Mouse (Mus musculus) heart, postnatal 4 days (tissue): ENCODE results near the gene Hc. TPM values are rescaled to one million over a fixed set of nuclear protein-coding genes. Genes with fewer than 3 reads are reported as not detected.

ENCODE experiments used
- DNase-seq: peaks from one replicate; pipeline ENCODE4 v3.0.0; 2021
- total RNA-seq, 2 experiments: library from RNA; stranded (reverse); gene quantifications; 2 replicates each; pipeline ENCODE4 v1.2.3; 2021

Gene Hc
- total RNA-seq, 2 experiments from 2014 or later, result 0.07 TPM; not detected in 1

DNA sequence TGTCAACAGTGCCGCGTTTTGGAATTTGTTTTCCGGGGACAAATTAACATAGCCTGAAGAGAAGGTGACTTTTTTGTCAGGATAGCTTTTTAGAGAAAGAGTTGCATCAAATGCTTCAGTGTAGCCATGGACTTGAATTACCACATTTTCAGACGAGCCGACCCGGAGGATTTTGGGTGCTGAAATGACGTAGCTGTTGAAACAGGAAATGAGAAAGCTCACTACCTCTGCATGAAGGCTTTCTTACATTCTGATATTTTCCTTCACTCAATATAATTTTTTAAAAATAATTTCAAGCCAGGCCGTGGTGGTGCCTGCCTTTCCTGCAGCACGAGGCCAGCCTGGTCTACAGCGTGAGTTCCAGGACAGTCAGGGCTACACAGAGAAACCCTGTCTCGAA, 4.0 kb downstream of the Hc start:
- no peak for DNase-seq

DNA sequence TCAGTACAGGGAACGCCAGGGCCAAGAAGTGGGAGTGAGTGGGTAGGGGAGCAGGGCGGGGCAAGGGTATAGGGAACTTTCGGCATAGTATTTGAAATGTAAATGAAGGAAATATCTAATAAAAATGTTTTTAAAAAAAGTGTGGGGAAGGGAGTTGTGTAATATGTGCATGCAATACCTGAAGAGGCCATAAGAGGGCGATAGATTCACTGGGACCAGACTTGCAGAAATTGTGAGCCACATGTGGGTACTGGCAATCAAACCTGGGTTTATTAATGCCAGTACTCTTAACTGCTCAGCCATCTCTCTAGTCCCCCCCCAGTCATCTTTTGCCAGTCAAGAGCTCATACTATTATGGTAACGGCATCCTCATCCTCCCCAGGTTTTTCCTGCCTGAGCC, 12.4 kb downstream of the Hc start:
- DNase-seq, result peak; percentile 12

DNA sequence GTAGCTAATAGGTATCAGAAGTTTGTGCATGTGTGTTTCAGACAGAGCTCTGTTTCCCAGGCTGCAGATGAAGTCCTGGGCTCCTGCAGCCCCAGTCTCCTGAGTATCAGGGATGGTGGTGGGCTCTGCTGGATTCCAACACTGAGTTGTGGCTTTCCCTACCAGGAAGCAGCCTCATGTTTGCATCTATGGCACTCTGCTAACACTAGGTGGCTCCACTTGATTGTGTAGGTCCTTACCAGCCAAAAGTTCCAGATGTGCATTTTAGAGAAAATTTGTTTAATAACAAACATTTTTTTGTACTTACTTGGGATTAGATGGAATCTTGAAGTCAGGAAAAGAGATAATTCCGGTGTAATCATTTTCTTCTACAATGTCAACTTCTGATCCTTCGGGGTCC, 16.3 kb downstream of the Hc start:
- DNase-seq, result peak; percentile 33

DNA sequence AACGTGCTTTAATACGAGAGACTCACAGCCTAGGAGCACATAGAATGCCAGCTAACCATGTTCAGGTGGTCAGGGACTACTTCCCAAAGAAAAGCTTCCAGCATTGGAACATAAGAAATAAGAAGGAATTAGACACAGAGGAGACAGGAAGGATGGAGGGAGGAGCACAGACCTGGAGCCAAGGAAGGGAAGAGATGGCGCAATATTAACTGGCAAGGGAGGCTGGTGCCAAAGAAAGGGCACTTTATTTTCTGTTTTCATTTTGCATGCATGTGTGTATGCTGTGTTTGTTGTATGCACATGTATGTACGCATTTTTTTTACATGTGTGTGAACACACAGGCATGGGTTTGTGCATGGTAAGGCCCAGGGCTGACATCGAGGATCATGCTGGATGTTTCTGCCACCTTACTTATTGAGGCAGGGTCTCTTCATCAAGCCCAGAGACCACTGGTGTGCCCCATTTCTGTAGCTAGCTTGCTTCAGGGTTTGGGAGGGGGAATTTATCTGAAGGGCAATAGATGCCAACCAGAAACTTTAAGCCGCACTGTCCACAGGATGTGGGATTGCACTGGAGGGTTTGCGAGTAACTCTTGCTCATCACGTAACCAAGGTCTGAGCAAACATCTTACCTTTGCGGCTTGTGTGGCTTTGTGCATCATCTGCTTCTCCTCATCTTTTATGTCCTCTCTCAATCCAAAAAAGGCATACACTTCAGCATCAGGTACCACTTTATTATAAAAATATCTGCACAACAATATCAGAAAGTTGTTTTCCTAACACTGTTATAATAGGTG, 22.5 kb downstream of the Hc start:
- no peak for DNase-seq

DNA sequence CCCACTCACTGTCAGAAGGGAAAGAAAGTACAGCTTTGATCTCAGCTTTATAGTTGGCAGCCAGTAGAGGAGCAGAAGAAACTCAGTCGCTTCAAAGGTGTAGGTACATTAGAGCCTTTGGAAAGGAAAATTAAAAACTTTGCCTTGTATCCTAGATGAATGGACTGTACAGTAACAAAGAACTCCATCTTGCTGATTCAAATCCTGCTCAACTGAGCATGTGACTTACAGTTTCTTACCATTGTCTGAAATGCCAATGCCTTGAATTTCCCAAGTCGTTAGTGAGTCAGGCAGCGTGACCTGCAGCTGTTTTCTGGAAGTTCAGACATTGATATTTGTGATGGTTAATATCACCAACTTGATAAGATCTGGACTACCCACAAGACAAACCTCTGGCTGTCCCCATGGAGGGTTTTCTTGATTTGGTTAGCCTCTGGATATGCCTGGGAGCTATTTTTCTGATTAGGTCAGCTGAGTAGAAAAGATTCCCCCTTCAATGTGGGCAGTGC, 36.5 kb downstream of the Hc start:
- no peak for DNase-seq

DNA sequence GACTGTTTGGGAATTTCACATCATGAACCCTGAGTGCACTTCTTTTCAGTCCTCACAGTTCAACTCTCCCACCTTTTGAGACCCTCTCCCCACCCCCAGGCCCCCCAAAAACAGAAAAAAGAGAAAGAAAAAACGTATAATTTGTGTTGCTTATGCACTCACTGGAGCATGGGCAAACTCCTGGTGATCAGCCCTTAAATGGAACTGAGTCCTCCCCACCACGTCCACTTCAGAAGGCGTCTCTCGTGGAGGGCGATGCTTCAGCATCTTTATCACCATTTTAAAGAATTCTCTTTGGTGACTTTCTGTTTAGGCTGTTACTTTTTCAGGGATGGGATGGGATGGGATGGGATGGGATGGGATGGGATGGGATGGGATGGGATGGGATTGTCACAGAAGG, 39.4 kb downstream of the Hc start:
- DNase-seq, result no peak

DNA sequence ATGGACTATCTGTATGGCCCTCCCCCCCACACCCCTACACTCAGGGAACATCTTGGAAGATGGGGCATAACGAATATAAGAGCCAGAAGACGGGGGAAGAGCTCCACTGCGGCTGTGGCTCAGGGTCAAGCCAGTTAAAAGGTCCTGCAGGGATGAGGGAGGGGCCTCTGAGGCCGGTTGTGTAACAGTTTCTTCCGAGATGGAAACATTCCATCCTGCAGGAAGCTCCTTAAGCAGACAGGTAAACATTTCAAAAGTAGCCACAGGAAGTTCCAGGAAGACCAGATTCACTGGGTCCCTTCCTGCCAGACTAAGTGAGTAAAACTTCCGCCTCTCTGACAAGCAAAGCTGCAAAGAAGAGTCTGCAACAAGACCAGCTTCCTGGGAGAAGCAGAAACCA, 45.4 kb downstream of the Hc start:
- no peak for DNase-seq

DNA sequence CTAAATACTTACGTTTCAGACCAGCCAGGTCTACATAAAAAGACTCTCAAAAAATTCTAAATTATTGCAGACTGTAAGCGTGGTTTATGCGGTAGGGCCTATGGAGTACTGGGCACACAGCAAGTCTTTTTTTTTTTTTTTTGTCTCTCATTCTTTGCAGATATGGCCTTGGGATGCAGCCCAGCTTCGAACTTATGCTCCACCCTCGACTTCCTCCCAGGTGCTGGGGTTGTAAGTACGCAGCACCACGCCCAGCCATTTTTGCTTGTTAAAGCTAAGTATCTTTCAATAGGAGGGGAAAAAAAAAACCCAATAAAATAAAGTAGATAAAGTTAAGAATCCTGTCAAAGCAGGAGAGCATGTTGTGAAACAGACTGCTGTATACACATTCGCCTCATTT, 49.6 kb downstream of the Hc start:
- no peak for DNase-seq

DNA sequence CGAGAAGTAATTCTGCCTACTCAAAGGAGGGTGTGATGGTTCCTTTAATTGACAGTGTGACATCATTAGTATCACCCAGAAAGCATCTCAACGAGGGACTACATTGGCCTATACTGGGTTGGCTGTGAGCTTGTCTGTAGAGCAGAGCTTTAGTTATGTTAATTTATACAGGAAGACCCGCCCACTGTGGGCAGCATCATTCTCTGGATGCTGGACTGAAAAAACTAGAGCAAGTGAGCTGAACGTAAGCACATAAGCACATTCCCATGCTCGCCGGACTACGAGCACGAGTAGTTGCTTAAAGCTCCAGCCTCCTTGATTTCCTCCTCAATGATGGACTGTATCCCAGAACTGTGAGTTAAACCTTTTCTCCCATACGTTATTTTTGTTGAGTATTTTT, 62.3 kb downstream of the Hc start:
- no peak for DNase-seq

DNA sequence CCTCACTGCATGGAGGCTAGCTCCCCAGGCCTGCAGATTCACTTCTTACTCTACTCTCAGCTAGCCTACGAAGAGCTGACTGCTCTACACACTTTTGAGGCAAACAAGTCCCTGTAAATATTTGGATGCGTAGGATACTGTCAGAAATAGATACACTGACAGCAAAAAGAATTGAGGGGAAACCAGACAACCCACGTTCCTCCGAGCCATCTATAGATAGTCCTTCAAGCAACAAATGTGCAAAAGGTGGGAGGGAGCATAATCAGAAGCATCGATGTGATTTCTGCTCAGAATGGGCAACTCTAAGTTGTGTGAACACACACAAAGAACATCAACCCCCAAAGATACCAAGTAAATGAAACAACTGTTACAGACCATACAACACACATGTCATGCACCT, 64.7 kb downstream of the Hc start:
- DNase-seq, result no peak

DNA sequence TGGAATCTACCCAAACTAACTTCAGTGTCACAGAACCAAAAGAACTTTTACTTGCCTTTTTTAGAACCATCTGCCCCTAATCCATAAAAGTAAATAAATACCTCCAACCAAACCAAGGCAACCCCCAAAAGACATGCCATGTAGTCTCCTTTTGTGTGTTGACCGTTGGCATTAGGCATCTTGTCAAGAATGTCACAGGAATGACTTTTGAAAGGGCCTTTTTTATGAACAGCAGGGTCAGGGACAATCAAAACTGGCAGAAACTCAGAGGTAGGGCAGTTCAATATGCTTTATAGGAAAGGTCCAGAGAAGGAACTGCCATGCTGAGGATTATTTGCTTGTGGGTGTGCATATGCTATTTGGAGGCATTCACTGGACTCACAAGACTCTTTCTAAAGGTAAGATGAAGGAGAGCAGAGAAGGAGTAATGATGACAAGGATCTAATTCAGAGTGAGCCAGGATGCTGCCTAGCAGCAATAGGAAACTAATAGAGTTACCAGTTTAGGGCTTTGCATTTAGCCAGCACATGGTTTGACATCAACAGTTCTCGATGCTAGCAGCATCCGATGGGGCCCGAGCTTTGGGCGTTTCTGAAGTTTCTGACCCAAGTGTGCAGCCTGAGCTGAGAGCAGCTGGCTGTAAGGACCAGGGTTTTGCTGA, 67.4 kb downstream of the Hc start:
- no peak for DNase-seq

DNA sequence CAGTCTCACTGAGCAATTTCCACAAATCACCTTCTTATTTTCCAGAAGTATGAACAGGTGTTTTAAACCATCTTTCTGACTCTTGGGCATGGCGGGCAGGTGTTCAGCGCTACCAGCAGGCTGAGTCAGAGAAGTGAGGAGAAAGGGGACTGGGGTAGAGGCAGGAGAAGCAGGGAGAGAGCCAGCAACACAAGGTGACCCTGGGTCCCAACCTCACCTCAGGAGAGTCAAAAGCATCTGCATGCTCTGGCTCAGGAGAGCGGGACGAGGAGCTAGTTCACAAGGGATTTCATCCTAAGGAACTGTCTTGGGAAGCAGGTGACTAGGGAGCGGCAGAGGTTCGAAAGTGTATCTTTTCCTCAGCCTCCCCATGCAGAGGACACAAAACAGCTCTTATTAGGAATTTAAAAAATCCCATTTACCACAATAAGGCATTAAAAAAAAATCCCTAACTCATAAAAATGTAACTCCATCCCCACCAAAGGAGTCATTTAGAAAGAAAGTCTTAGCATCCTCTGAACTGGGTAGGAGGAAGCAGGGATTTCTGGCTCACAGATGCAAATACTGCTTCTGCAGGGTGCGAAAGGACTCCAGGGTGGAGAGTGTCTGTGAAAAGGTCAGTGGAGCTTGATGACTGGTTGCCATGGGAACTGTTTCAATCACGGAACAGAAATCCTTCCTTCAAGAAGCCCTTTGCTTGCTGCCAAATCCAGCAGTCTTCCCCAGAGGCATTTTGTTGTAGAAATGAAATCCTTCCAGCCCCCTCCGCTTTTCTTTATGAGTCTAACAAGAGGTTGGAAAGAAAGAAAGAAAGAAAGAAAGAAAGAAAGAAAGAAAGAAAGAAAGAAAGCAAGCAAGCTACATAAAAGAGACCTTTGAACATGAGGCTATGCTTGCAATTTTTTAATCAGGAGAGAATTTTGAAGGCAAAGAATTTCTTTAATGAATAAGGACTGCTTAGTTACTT, 68.2 kb downstream of the Hc start:
- DNase-seq, result no peak

DNA sequence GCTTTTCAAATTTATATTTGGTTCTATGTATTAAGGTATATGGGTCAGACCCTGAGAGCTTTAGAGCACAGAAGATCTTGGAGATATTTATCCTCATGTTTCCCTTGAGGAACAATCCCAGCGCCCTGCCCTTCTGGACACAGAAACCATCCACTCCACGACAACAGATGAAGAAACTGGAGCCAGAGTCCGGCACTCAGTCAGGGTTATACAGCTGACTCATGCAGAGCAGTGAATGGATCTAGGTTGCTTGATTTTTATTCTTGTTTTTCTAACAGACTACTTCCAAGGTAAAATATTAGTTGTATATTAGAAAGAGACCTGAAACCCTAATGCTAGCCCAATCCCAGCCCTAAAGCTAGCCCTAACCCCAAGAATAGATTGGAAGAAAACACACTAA, 69.3 kb downstream of the Hc start:
- DNase-seq, result no peak

DNA sequence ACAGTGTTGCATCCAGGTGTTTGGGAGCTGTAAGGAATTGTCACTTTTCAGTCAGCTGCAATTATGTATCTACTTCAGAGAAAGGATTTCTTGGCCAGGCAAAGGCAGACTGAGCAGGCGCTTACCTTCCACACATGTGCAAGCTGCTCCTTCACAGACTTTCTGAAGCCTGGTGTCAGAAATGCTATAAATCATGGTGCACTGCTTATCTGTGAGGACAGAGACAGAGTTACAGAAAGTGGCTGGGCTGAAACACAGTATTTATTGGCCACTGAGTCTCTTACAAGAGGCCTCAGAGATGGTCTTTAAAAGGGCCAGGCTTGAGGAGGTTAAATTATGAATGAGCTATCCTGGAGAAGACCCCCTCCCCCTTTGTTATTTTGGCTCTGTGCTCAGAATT, 71.5 kb downstream of the Hc start:
- no peak for DNase-seq

DNA sequence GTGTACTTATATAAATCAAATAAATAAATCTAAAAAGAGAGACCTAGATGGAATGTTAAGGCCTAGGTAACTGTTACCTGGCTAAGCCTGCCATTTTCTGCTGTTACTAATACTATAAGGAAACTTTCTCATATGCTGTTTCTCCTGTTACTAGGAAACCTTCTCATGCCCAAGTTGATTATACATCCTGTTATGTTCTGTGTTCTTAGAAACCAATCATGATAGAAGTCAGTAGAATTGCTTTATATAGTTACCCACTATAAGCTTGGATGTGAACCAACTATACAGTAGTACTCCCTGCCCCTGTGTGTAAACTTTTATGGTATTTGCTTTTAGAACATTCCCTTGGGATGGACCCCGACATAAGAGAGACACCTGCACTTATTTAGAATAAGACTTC, 73.6 kb downstream of the Hc start:
- DNase-seq, result no peak

DNA sequence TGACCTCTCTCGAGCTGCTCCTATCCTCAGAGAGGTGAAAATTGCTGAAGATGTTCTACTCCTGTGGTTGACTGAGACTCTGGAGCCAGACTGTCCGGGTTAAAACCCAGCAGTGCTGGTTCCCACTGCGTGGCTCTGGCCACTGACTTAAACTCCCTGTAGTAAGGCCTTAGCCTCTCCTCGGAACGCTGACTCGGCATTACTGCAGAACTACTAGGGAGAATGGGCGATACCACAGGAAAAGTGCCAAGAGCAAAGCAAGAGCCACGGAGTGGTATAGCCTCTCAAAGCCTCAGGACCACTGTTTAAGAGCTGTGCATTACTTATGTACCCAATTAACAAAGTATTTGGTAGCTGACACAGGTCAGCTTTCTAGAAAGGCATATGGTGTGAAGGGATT, 76.4 kb downstream of the Hc start:
- DNase-seq, result no peak

DNA sequence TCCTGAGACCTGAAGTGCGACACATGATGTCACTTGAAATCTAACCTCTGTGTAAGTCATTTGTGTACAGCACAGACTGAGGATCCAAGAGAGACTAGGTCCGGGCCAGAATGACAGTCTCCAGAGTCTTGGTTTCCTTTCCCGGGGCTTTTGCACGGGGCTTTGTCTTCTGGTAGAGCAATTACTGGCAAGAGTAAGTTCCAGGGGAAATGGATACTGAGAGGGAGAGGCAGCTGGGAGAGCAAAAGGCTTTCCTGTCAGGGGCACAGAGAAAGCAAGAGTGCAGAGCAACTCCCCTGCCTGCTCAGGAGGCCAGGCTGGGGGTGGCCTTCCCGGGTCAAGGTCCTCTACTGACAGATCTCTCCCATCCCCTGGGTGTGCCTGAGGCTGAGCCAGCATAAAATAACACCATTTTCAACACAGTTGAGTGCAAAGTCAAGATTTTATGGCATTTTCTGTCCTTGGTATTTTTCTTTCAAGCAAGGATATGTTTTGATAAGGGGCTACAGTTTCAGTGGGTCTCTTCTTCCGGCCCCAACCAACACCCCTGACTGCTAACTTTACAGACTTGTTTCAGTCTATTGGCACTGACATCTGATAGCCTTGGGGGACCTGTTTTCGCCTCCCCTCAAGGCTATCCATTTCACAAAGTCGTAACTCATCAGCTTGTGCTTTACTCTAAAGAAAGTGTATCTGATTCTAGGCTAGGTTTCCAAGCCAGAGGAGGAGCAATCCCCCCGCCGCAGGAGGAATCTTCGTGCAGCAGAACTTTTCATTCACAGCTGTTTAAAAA, 78.1 kb downstream of the Hc start:
- peak; percentile 27 for DNase-seq

DNA sequence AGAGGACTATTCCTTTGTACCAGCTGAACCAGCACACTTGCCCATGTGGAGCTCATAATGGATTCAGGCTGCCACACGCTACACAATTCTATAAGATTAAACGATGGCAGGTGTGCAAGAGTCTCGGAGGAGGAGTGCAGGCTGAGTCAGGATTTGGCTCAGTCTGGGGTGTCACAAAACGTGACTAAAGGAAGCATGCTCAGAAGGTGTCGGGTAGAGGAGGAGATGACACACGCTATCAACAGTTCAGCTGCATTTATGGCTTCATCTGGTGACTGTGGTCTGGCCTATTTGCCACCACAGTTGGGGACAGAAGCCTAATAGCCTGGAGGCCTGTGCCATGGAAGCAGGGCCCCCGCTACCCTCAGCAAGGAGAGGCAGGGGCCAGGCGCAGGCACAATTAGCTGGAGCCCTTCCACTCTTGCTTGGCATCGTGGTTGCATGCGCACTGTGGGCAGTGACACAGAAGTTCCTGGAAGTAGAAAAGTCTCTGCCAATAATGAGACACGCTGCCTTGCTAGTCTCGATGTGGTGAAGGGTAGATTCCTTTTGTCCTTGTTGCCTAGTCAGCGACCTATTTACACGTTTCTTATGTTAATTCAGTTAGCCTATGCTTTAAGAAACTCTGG, 79.0 kb downstream of the Hc start:
- no peak for DNase-seq

DNA sequence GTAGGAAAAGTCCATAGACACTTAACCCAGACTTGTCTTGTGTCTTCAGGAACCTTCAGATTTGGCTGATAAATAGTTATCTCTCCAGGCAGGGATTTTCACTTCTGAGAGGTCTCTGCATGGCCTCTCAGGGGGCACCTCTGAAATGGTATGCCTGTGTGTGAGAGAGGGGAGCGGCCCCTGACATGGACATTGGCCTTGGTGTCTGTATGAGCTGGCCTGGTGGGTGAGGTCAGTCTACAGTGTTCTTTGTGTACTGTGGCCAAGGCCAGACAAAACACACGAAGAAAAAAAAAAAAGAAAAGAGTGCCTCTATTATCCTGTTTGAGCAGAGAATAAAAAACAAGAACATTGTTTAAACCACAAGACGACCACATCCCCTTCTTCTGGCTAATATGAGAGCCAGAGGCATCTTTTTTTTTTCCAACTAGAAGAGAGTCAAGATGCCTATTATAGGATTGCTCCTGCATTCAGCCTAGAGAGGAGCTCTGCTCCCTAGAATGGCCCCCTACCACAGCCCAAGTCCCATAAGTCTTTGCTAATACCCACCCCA, 81.7 kb downstream of the Hc start:
- no peak for DNase-seq

DNA sequence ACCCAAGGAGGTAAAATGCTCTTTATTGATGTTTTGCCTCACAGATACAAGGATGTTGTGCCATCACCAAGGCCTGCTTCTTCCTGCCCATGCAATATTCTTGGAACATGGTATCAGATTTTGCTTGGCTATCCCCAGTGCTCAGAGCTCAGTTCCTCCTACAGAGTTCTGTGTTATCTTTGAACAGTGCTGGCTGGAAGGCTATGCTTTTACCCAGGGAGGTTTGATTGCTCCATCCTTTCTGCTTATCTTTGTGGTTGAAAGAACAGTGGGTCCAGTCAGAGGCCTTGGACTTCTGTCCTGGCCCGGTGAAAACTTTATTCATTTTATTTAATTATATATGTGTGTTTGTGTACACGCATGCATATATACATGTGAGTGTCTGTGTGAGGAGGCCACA, 83.0 kb downstream of the Hc start:
- no peak for DNase-seq

DNA sequence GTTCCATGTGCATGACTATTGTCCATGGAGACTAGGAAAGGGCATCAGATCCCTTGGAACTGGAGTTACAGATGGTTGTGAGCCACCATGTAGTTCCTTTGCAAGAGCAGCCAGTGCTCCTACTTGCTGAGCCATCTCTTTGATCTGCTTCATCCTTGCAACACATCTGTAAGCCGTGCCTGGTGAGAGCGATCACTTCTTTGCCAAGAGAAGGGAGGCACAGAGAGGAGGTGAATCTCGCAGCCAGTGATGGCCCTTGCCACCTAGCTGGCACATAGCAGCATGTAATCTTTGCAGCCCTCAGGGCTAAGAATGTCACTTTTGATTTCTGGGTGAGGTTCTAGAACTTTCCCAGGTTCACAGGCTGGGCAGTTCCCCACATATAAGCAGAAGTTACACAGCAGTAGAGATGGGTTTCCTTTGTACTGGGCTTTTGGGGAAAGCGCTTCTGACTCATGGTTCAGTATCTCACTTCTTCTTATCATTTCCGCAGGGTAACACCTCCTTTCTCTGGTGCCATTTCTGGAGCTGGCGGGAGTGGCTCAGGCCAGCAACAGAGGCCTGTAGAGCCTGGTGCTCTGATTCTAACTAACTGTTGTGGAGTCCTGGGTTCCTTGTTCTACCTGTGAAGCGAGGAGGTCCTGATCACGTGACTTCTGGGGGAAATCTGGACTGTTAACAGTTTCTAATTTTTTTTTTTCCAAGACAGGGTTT, 84.1 kb downstream of the Hc start:
- DNase-seq, result no peak
